Mouse (Mus musculus) intestine, embryonic 14.5 days (tissue): Measurements from ENCODE around the gene Ptprn2. TPM values are rescaled to one million over a fixed set of nuclear protein-coding genes. Genes with fewer than 3 reads are reported as not detected.

Source experiments
- ATAC-seq: fragments of 200-750 bp; cut with Nextera tagmentation; replicated peaks from 2 replicates; pipeline ENCODE4 v1.8.0; 2017; ENCODE audit warnings: low read depth, moderate number of reproducible peaks, moderate TSS enrichment, moderate library complexity; ENCODE audit not compliant: low FRiP score, low TSS enrichment
- DNase-seq: peaks from one replicate; pipeline ENCODE4 v3.0.0-alpha.2; 2018; ENCODE audit warnings: low spot score
- H3K27ac ChIP-seq: fragments of 300-500 bp; sonication (generic); 2 replicates; pipeline ENCODE4 v1.5.1; 2014; ENCODE audit warnings: low read depth, mild to moderate bottlenecking, control low read depth
- H3K27me3 ChIP-seq: fragments of 300-500 bp; sonication (generic); replicated peaks from 2 replicates; pipeline ENCODE4 v1.6.1; 2014; ENCODE audit warnings: low read length, control low read depth; ENCODE audit not compliant: control insufficient read depth, insufficient read depth
- H3K36me3 ChIP-seq: fragments of 300-500 bp; sonication (generic); 2 replicates; pipeline ENCODE4 v1.6.1; 2014; ENCODE audit warnings: low read length, control low read depth; ENCODE audit not compliant: control insufficient read depth, insufficient read depth
- H3K4me1 ChIP-seq: fragments of 300-500 bp; sonication (generic); replicated peaks from 2 replicates; pipeline ENCODE4 v1.6.1; 2014; ENCODE audit warnings: low read length, control low read depth, mixed read lengths; ENCODE audit not compliant: control insufficient read depth, insufficient read depth
- H3K4me2 ChIP-seq: fragments of 300-500 bp; sonication (generic); 2 replicates; pipeline ENCODE4 v1.6.1; 2014; ENCODE audit warnings: low read length
- H3K4me3 ChIP-seq: fragments of 300-500 bp; sonication (generic); 2 replicates; pipeline ENCODE4 v1.5.1; 2014; ENCODE audit warnings: low read depth, low read length, control low read depth, mixed read lengths
- H3K9ac ChIP-seq: fragments of 300-500 bp; sonication (generic); 2 replicates; pipeline ENCODE4 v1.6.1; 2014; ENCODE audit warnings: mild to moderate bottlenecking, low read length
- H3K9me3 ChIP-seq: fragments of 300-500 bp; sonication (generic); 2 replicates; pipeline ENCODE4 v1.6.1; 2016; ENCODE audit warnings: low read length, control low read depth; ENCODE audit not compliant: control insufficient read depth
- WGBS: fragments of 180-500 bp; shearing (Covaris S2); extraction: QIAGEN DNeasy Blood & Tissue Kit; methylation state at CpG from one replicate; pipeline ENCODE4 v1.1.7; 2014; 5-methylcytosine and 5-hydroxymethylcytosine counted together
- polyA plus RNA-seq: library from polyadenylated mRNA; unstranded; fragments of >200 nt; fragmentation: Nextera tagmentation; extraction: Ambion mirVana; gene quantifications from 2 replicates; pipeline ENCODE4 v1.2.1, GENCODE M21; 2014

The Ptprn2 gene
- polyA plus RNA-seq, 1 experiment from 2014 or later, result 2.0 TPM

DNA sequence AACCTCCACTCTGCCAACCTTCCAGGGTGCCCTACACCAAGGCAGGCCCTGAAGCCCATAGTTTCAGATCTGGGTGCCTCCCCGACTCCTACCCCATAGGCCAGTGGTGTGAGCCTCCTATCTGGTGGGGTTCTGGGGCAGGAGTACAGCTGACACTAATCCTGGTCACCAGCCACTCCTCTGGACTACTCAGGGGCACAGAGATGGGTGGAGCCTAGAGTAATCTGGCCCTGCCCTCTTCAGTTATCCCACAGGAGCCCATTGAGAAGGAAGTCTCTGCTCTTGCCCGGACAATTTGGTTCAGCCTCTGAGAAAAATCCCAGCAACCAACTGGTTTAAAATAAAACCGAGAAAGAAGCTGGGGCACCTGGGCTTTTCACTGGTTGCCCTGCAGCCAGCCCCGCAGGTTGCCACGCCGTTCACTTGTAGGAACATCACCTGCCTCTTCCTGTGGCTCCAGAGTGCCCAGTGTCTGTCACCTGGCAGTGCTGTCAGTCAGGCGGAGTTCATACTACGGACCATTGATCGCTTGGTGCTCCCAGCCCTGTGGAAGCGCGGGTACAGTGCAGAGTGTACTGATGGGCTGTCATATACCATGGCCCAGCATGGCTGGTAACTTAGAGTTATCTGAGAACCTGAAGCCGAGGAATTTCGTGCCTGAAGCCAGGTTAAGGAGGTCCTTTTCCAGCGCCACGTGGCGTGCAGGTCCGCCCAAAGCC, 673.6 kb downstream of the Ptprn2 start:
- Histone ChIP-seq H3K4me1 (peaks cover 14% of the 10 kb centered on the region; the same call in 1 of the 2 replicates), H3K27ac (no peak overlapping the region), H3K9ac (no peak overlapping the region), H3K27me3 (peaks cover 84% of the 10 kb centered on the region), H3K36me3 (no peaks in the 10 kb centered on the region), H3K9me3 (no peaks in the 10 kb centered on the region), H3K4me2 (no peak overlapping the region), H3K4me3 (no peak overlapping the region)
- ATAC-seq (peak; percentile 32; the same call in 1 of the 2 replicates), DNase-seq (no peak)
- 17% methylated on average over 17 of the region's 17 CpGs for WGBS

DNA sequence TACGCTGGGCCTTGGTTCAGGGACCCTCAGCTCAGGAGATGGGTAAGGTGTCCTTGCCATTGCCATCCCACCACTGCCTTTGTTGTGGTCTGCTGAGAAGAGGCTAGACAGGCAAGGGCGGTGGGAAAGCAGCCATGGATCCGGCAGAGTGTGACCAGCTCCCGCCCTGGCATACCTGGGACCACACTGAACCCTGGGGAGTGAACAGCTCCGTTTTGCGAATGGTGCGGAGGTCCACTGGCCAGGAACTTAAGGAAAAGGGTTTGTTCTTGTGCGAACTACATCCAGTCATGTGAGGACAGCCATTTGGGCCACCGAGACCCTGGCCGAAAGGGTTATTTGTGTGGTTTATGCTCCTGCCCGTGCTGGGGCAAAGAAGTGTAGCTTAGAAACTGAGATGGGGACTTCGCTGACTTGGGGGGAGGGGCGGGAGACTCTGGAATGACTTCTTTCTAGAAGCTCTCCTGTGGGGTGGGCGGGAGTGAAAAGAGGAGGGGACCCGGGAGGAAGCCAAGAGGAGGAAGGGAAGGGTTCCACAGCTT, 674.2 kb downstream of the Ptprn2 start:
- 5% methylated on average over 15 of the region's 15 CpGs for WGBS
- Histone ChIP-seq H3K4me3 (peak overlapping the region; percentile 15; the same call in 1 of the 2 replicates), H3K9ac (no peak overlapping the region), H3K27me3 (peaks cover 78% of the 10 kb centered on the region), H3K4me1 (peaks cover 10% of the 10 kb centered on the region; the same call in 1 of the 2 replicates), H3K36me3 (no peaks in the 10 kb centered on the region), H3K9me3 (no peaks in the 10 kb centered on the region), H3K4me2 (peak overlapping the region; percentile 40; the same call in 1 of the 2 replicates), H3K27ac (no peak overlapping the region)
- DNase-seq (no peak), ATAC-seq (peak; percentile 30; the same call in 1 of the 2 replicates)

DNA sequence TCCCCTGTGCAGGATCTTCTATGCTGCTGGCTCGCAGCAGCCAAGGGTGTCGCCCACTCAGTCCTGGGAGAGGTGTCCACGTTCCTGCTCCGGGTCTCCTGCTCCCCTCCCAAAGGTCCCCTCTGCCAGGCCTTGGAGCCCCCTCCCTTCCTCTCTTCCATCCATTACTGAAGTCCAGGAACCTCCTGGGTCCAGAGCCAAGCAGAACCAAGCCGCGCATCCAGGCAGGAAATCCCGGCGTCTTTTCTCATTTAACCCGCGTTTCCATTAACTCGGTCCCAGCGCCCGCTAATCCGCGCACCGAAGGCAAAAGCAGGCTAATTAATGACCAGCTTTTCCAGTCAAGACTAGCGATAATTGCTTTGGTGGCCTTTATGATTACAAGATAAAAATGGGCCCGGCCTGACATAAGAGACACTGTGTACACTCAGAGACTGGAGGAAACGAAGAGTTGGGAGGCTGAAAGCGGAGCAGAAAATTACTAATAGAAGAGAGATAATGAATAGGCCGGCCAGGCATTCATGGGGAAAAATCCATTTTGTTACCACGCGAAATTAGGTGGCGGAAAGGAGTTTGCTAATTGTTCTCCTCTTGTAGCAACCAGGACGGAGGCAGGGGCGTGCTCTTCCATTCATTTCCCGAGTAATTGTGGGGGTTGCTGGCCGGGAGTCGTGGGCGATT, 674.8 kb downstream of the Ptprn2 start:
- Histone ChIP-seq H3K4me1 (peaks cover 10% of the 10 kb centered on the region; the same call in 1 of the 2 replicates), H3K36me3 (no peaks in the 10 kb centered on the region), H3K9ac (no peak overlapping the region), H3K4me2 (peak overlapping the region; percentile 40), H3K9me3 (no peaks in the 10 kb centered on the region), H3K4me3 (peak overlapping the region; percentile 15; the same call in 1 of the 2 replicates), H3K27me3 (peaks cover 74% of the 10 kb centered on the region), H3K27ac (no peak overlapping the region)
- DNase-seq, result peak; percentile 64
- ATAC-seq, result no peak
- 6% methylated on average over 30 of the region's 30 CpGs for WGBS

DNA sequence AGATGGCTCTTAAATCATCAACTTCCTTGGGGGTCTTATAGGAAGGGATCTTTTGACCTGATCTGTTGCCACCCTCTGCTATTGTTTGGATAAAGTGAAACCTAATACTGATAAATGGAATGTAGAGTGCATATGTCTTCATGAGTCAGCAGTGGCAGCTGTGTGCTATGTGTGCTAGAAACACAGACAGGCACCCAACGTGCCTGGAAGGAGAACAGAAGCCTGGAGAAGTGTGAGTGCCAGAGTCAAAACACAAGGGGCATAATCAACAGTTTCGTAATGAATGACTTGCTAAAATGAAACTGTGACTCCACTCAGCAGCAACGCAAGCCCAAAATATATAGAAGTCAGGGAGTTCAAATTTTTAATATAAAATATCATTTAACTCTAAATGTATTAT, 676.7 kb downstream of the Ptprn2 start:
- Histone ChIP-seq H3K4me3 (no peak overlapping the region), H3K27me3 (peaks cover 56% of the 10 kb centered on the region), H3K27ac (no peak overlapping the region), H3K36me3 (no peaks in the 10 kb centered on the region), H3K9ac (no peak overlapping the region), H3K9me3 (no peaks in the 10 kb centered on the region), H3K4me2 (no peak overlapping the region), H3K4me1 (peaks cover 10% of the 10 kb centered on the region; the same call in 1 of the 2 replicates)
- DNase-seq (no peak), ATAC-seq (no peak)
- WGBS, result 43% methylated on average over 3 of the region's 3 CpGs

GRCm38 (mm10) chr12:117163789-117164188, 678.3 kb downstream of the Ptprn2 start:
- Histone ChIP-seq H3K27ac (no peak overlapping the region), H3K36me3 (no peaks in the 10 kb centered on the region), H3K27me3 (peaks cover 40% of the 10 kb centered on the region), H3K4me2 (no peak overlapping the region), H3K9ac (no peak overlapping the region), H3K9me3 (no peaks in the 10 kb centered on the region), H3K4me3 (no peak overlapping the region), H3K4me1 (peaks cover 10% of the 10 kb centered on the region; the same call in 1 of the 2 replicates)
- 51% methylated on average over 3 of the region's 3 CpGs for WGBS
- ATAC-seq (no peak), DNase-seq (no peak)

DNA sequence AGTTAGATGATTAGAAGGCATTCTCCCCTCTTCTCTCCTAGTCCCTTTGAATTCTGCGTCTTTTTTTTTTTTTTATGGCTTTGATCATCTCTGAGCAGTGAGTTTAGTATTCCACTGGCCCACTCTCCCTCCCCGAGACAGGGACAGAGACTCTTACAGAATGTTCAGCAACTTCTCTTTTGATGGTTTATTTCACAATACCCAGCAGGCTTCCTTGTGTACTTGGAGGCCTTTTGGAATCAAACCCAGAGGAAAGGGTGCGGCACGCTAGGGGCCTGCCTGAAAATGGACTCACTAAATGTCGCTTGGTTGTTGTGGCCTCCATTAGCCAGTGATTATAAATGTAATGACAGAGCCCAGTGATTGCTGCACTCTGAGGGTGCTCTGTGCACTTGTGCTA, 680.7 kb downstream of the Ptprn2 start:
- no peak overlapping the region for H3K4me2 ChIP-seq
- WGBS, result 78% methylated on average over 5 of the region's 5 CpGs

GRCm38 (mm10) chr12:117169670-117170069, 684.1 kb downstream of the Ptprn2 start:
- H3K4me1 ChIP-seq, result 0 out of 2 replicates have a peak, but pooled peaks cover 2% of the 10 kb centered on the region
- no peak overlapping the region for H3K27ac ChIP-seq
- no peaks in the 10 kb centered on the region for H3K9me3 ChIP-seq
- H3K36me3 ChIP-seq, result no peaks in the 10 kb centered on the region
- no peak overlapping the region for H3K9ac ChIP-seq
- WGBS, result 54% methylated on average over 5 of the region's 5 CpGs
- DNase-seq (no peak), ATAC-seq (no peak)
- 0 out of 2 replicates have a peak, but pooled peaks cover 3% of the 10 kb centered on the region for H3K27me3 ChIP-seq
- H3K4me2 ChIP-seq, result no peak overlapping the region
- H3K4me3 ChIP-seq, result no peak overlapping the region

More for the DNA sequence above, 680.7 kb downstream of the Ptprn2 start:
- H3K4me3 ChIP-seq, result no peak overlapping the region
- H3K9me3 ChIP-seq, result no peaks in the 10 kb centered on the region
- H3K27me3 ChIP-seq, result peaks cover 15% of the 10 kb centered on the region
- H3K9ac ChIP-seq, result no peak overlapping the region
- ATAC-seq (no peak), DNase-seq (no peak)
- no peaks in the 10 kb centered on the region for H3K36me3 ChIP-seq
- no peak overlapping the region for H3K27ac ChIP-seq
- no peaks in the 10 kb centered on the region for H3K4me1 ChIP-seq

DNA sequence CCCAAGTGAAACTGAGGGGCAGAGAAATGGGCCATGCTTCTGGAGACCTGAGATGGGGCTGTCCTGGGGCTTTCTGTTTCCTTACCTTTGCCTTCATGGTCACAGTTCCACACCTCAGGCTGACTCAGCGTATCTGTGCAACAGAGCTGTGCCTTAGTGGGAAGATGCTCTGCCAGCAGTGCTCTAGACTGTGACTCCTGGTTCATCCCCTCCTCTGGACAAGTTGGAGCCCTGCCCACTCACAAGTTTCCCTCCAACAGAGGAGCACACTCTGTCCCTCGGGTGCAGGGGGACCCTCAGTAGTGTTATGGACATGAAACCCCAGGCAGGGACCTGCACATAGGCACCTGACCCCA, 687.0 kb downstream of the Ptprn2 start:
- ATAC-seq (no peak), DNase-seq (no peak)
- Histone ChIP-seq H3K4me1 (0 out of 2 replicates have a peak, but pooled peaks cover 2% of the 10 kb centered on the region), H3K36me3 (no peaks in the 10 kb centered on the region), H3K4me2 (no peak overlapping the region), H3K27me3 (no peaks in the 10 kb centered on the region), H3K9me3 (no peaks in the 10 kb centered on the region), H3K27ac (no peak overlapping the region), H3K4me3 (no peak overlapping the region), H3K9ac (no peak overlapping the region)
- WGBS, result 63% methylated on average over 2 of the region's 2 CpGs
